Mouse (Mus musculus) hindbrain, embryonic 16.5 days (tissue): ENCODE results near the gene Trappc5. TPM values are rescaled to one million over a fixed set of nuclear protein-coding genes. Genes with fewer than 3 reads are reported as not detected.

Experiments
- ATAC-seq: fragments of 200-750 bp; cut with Nextera tagmentation; 2 replicates; pipeline ENCODE4 v1.8.0; 2017; ENCODE audit warnings: moderate TSS enrichment, moderate library complexity
- H3K27ac ChIP-seq: fragments of 300-500 bp; sonication (generic); 2 replicates; pipeline ENCODE4 v1.5.1; 2014; ENCODE audit warnings: low read depth, mild to moderate bottlenecking, control low read depth, low read length, moderate library complexity
- H3K27me3 ChIP-seq: fragments of 300-500 bp; sonication (generic); replicated peaks from 2 replicates; pipeline ENCODE4 v1.6.1; 2014; ENCODE audit warnings: low read length; ENCODE audit not compliant: control insufficient read depth, insufficient read depth
- H3K36me3 ChIP-seq: fragments of 300-500 bp; sonication (generic); 2 replicates; pipeline ENCODE4 v1.6.1; 2014; ENCODE audit warnings: mild to moderate bottlenecking, low read length, moderate library complexity, mixed read lengths; ENCODE audit not compliant: control insufficient read depth, insufficient read depth
- H3K4me1 ChIP-seq: fragments of 300-500 bp; sonication (generic); 2 replicates; pipeline ENCODE4 v1.6.1; 2014; ENCODE audit warnings: low read depth, low read length; ENCODE audit not compliant: control insufficient read depth, insufficient read depth
- H3K4me2 ChIP-seq: fragments of 300-500 bp; sonication (generic); 2 replicates; pipeline ENCODE4 v1.6.1; 2014; ENCODE audit warnings: mild to moderate bottlenecking, low read length, control low read depth, moderate library complexity
- H3K4me3 ChIP-seq: fragments of 300-500 bp; sonication (generic); 2 replicates; pipeline ENCODE4 v1.5.1; 2014; ENCODE audit warnings: mild to moderate bottlenecking, low read length, control low read depth, moderate library complexity
- H3K9ac ChIP-seq: fragments of 300-500 bp; sonication (generic); 2 replicates; pipeline ENCODE4 v1.6.1; 2014; ENCODE audit warnings: low read depth, mild to moderate bottlenecking, control low read depth, low read length, moderate library complexity
- H3K9me3 ChIP-seq: fragments of 300-500 bp; sonication (generic); 2 replicates; pipeline ENCODE4 v1.6.1; 2014; ENCODE audit warnings: mild to moderate bottlenecking, low read length, moderate library complexity; ENCODE audit not compliant: control insufficient read depth
- WGBS: fragments of 180-500 bp; shearing (Covaris S2); extraction: QIAGEN DNeasy Blood & Tissue Kit; methylation state at CpG from one replicate; pipeline ENCODE4 v1.1.7; 2014; 5-methylcytosine and 5-hydroxymethylcytosine counted together
- polyA plus RNA-seq: library from polyadenylated mRNA; unstranded; fragments of >200 nt; fragmentation: Nextera tagmentation; extraction: Ambion mirVana; gene quantifications from 2 replicates; pipeline ENCODE4 v1.2.1, GENCODE M21; 2015

Gene Trappc5
- polyA plus RNA-seq, 1 experiment from 2014 or later = 69.2 TPM

DNA sequence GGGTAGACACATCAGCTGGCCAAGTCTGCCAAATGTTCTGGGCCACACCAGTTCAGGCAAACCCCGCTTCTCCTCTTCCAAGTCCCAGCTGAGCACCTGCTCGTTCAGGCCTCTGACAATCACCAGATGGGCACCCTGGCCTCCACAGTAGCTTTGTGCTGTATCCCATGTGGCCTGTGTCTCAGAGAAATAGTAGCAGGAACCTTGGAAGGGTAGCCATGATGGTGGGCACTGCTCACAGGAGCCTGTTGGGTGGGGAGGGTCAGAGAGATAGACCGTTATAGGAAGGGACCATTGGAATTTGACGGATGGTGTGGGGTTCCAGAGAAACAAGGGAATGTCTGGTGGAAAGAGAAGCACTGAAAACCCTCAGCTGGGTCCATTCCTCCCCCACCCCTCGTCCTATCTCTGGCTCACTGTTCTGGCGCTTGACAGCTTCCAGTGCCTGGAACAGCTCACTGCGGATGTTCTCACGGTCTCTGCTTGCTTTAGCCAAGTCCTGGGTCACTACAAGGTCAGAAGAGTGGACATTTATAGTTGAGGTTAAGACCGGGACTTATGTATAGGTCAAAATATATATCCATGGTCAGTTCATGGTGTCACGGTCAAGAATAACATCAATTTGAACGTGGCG lies 41.3 kb downstream of the Trappc5 start:
- no peak overlapping the region for H3K4me3 ChIP-seq
- ATAC-seq = no peak

DNA sequence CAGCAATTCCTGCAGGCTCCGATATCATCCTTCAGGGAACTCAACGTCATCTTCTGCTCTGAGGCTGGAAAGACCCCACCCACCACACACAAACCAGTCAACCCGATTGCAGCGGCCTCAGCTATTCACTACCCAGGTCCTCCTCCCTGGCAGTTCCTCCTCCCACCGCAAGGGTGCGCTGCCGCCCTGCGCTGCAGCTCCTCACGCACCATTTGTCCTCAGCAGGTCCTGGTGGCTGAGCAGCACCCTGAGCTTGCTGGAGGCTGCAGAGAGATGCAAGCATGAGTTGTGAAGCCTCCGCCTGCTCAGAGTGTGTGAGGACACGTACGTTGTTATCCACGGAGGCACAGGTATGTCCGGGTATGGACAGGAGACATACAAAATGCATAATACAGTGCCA lies 42.5 kb downstream of the Trappc5 start:
- Histone ChIP-seq H3K4me1 (no peaks in the 10 kb centered on the region), H3K27me3 (no peaks in the 10 kb centered on the region), H3K9ac (no peak overlapping the region), H3K4me2 (no peak overlapping the region), H3K4me3 (no peak overlapping the region), H3K27ac (no peak overlapping the region), H3K36me3 (no peaks in the 10 kb centered on the region), H3K9me3 (no peaks in the 10 kb centered on the region)
- no peak for ATAC-seq
- WGBS = 15% methylated on average over 14 of the region's 14 CpGs

More for the DNA sequence above, 41.3 kb downstream of the Trappc5 start:
- no peaks in the 10 kb centered on the region for H3K4me1 ChIP-seq
- H3K36me3 ChIP-seq = no peaks in the 10 kb centered on the region
- no peak overlapping the region for H3K9ac ChIP-seq
- H3K27ac ChIP-seq = no peak overlapping the region
- H3K27me3 ChIP-seq = no peaks in the 10 kb centered on the region
- no peaks in the 10 kb centered on the region for H3K9me3 ChIP-seq
- 90% methylated on average over 12 of the region's 12 CpGs for WGBS
- H3K4me2 ChIP-seq = no peak overlapping the region

DNA sequence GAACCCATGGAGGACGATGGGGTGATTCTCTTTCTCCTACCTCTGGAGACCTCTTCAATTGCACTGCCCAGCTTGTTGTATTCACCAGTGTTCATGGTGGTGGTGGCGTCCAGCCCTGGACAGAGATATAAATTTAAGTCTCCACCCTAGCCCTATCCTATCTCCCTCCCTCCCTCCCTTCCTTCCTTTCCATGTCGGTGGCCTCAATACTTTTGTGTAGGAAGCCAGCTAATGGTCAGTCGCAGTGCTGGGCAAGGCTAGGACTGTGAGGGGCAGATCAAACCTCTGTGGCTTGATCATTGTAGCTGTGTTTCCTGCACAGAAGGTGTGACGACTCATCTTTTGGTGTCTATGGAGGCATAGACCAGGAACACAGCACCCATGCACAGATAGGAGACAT lies 44.5 kb downstream of the Trappc5 start, which contains the start of gene Clec4g:
TSS of gene Clec4g (minus strand) at position 101 of the 400 bp plus-strand sequence.
- ATAC-seq = no peak
- no peak within 1 kb of the TSS for H3K4me3 ChIP-seq
- H3K9me3 ChIP-seq = no peaks in the 10 kb centered on the region
- no peak within 1 kb of the TSS for H3K4me2 ChIP-seq
- H3K9ac ChIP-seq = no peak within 1 kb of the TSS
- H3K27ac ChIP-seq = no peak within 1 kb of the TSS
- no peaks in the 10 kb centered on the region for H3K27me3 ChIP-seq
- H3K4me1 ChIP-seq = no peaks in the 10 kb centered on the region
- no peaks in the 10 kb centered on the region for H3K36me3 ChIP-seq
- 75% methylated on average over 5 of the region's 5 CpGs for WGBS

DNA sequence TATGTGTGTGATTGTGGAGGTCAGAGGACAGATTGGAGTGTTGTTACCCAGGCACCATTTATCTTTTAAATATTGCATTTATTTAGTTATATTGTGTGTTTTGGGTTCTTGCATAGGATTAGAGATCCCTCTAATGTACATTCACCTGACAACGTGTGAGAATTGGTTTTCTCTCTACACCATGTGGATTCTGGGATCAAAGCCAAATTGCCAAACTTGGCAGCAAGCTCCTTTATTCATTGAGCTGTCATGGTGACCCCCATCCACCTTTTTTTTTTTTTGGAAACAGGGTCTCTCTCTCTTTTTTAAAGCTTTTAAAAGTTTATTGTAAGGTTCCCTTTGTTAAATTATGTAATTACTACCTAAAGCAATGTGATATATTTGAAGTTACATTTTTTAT lies 44.9 kb downstream of the Trappc5 start:
- peak; percentile 40; the same call in 1 of the 2 replicates for ATAC-seq
- Histone ChIP-seq H3K4me1 (no peaks in the 10 kb centered on the region), H3K27ac (no peak overlapping the region), H3K27me3 (no peaks in the 10 kb centered on the region), H3K36me3 (no peaks in the 10 kb centered on the region), H3K4me3 (no peak overlapping the region), H3K9me3 (no peaks in the 10 kb centered on the region), H3K9ac (no peak overlapping the region), H3K4me2 (no peak overlapping the region)
- whole genome bisulfite sequencing = 41% methylated on average over 1 of the region's 1 CpGs

Other genes starting within 250 kb of the Trappc5 start
- 4.2 and 4.3 TPM in 2 replicates for gene Pex11g, start 208.6 kb upstream of the Trappc5 start, polyA plus RNA-seq
- gene Tex45, start 205.4 kb upstream of the Trappc5 start, polyA plus RNA-seq = 0.39 and 0.60 TPM in 2 replicates
- 55.3 and 65.3 TPM in 2 replicates for gene Zfp358, start 183.2 kb upstream of the Trappc5 start, polyA plus RNA-seq
- gene Mcoln1, start 175.8 kb upstream of the Trappc5 start, polyA plus RNA-seq = 113 and 119 TPM in 2 replicates
- gene Pnpla6, start 160.9 kb upstream of the Trappc5 start, polyA plus RNA-seq = 43.1 and 52.0 TPM in 2 replicates
- 0.36 and 0.39 TPM in 2 replicates for gene C330021F23Rik, start 108.3 kb upstream of the Trappc5 start, polyA plus RNA-seq
- 42.3 and 47.8 TPM in 2 replicates for gene Camsap3, start 89.0 kb upstream of the Trappc5 start, polyA plus RNA-seq
- gene Xab2, start 55.0 kb upstream of the Trappc5 start, polyA plus RNA-seq = 46.7 and 51.4 TPM in 2 replicates
- 65.3 and 73.2 TPM in 2 replicates for gene Pet100, start 54.8 kb upstream of the Trappc5 start, polyA plus RNA-seq
- 24.9 and 30.6 TPM in 2 replicates for gene Pcp2, start 50.8 kb upstream of the Trappc5 start, polyA plus RNA-seq
- gene Stxbp2, start 45.3 kb upstream of the Trappc5 start, polyA plus RNA-seq = 39.3 and 42.5 TPM in 2 replicates
- 0.34 and 0.67 TPM in 2 replicates for gene Retn, start 20.5 kb upstream of the Trappc5 start, polyA plus RNA-seq
- 0.14 and 0.24 TPM in 2 replicates for gene Mcemp1, start 10.5 kb upstream of the Trappc5 start, polyA plus RNA-seq
- 20.9 and 21.7 TPM in 2 replicates for gene Fcor, start 3.9 kb upstream of the Trappc5 start, polyA plus RNA-seq
- 0.41 and 0.45 TPM in 2 replicates for gene Fcer2a, start 17.9 kb downstream of the Trappc5 start, polyA plus RNA-seq
- gene Clec4g, start 44.4 kb downstream of the Trappc5 start, polyA plus RNA-seq = not detected in 2 replicates
- 0.34 TPM in 1 of 2 replicates, not detected in the other for gene Cd209a, start 72.7 kb downstream of the Trappc5 start, polyA plus RNA-seq
- gene Cd209e, start 178.0 kb downstream of the Trappc5 start, polyA plus RNA-seq = not detected in 2 replicates
- gene Cd209d, start 202.3 kb downstream of the Trappc5 start, polyA plus RNA-seq = not detected in 2 replicates